Mouse (Mus musculus) heart, embryonic 13.5 days (tissue): ENCODE results near the gene Pphln1. TPM values are rescaled to one million over a fixed set of nuclear protein-coding genes. Genes with fewer than 3 reads are reported as not detected.

Source experiments
- polyA plus RNA-seq: library from polyadenylated mRNA; unstranded; fragments of >200 nt; fragmentation: Nextera tagmentation; extraction: Ambion mirVana; gene quantifications from 2 replicates; pipeline ENCODE4 v1.2.1, GENCODE M21; 2015

The Pphln1 gene
- polyA plus RNA-seq, 1 experiment from 2014 or later = 38.9 TPM

Other genes starting within 250 kb of the Pphln1 start
- 7.0 and 8.5 TPM in 2 replicates for gene Gxylt1, start 123.2 kb upstream of the Pphln1 start, polyA plus RNA-seq
- gene Yaf2, start 61.4 kb upstream of the Pphln1 start, polyA plus RNA-seq = 80.0 and 90.0 TPM in 2 replicates
- gene Zcrb1, start within 50 bp of the Pphln1 start, polyA plus RNA-seq = 112 and 117 TPM in 2 replicates
- gene Prickle1, start 197.5 kb downstream of the Pphln1 start, polyA plus RNA-seq = 30.3 and 30.5 TPM in 2 replicates